Mouse (Mus musculus) forebrain, embryonic 12.5 days (tissue): ENCODE measurements around the gene Rab25. TPM values are rescaled to one million over a fixed set of nuclear protein-coding genes. Genes with fewer than 3 reads are reported as not detected.
A peak's percentile ranks its signal among the peaks of the same experiment; 100 is the strongest.
"Not testable (repeated sequence)": the region's sequence is repeated elsewhere in the genome, so short reads cannot be mapped to it uniquely, and the experiment has no call there.

ENCODE experiments used
- ATAC-seq: fragments of 200-750 bp; cut with Nextera tagmentation; 2 replicates; pipeline ENCODE4 v1.8.0; 2017; ENCODE audit warnings: moderate TSS enrichment; ENCODE audit not compliant: low FRiP score
- H3K27ac ChIP-seq: fragments of 300-500 bp; sonication (generic); 2 replicates; pipeline ENCODE4 v1.5.1; 2016; ENCODE audit warnings: mild to moderate bottlenecking
- H3K27me3 ChIP-seq: fragments of 300-500 bp; sonication (generic); 2 replicates; pipeline ENCODE4 v1.6.1; 2016; ENCODE audit warnings: mild to moderate bottlenecking
- H3K36me3 ChIP-seq: fragments of 300-500 bp; sonication (generic); replicated peaks from 2 replicates; pipeline ENCODE4 v1.6.1; 2016; ENCODE audit warnings: mild to moderate bottlenecking
- H3K4me1 ChIP-seq: fragments of 300-500 bp; sonication (generic); 2 replicates; pipeline ENCODE4 v1.6.1; 2016
- H3K4me2 ChIP-seq: fragments of 300-500 bp; sonication (generic); 2 replicates; pipeline ENCODE4 v1.6.1; 2016; ENCODE audit warnings: mild to moderate bottlenecking, moderate library complexity
- H3K4me3 ChIP-seq: fragments of 300-500 bp; sonication (generic); replicated peaks from 2 replicates; pipeline ENCODE4 v1.5.1; 2016; ENCODE audit warnings: mild to moderate bottlenecking
- H3K9ac ChIP-seq: fragments of 300-500 bp; sonication (generic); 2 replicates; pipeline ENCODE4 v1.6.1; 2016; ENCODE audit warnings: mild to moderate bottlenecking
- H3K9me3 ChIP-seq: fragments of 300-500 bp; sonication (generic); 2 replicates; pipeline ENCODE4 v1.6.1; 2016
- WGBS: fragments of 180-500 bp; shearing (Covaris S2); methylation state at CpG from one replicate; pipeline ENCODE4 v1.1.7; 2016; 5-methylcytosine and 5-hydroxymethylcytosine counted together
- polyA plus RNA-seq: library from polyadenylated mRNA; unstranded; fragments of >200 nt; fragmentation: Nextera tagmentation; extraction: Ambion mirVana; gene quantifications from 2 replicates; pipeline ENCODE4 v1.2.1, GENCODE M21; 2016

The Rab25 gene
- 0.82 and 1.2 TPM in 2 replicates for polyA plus RNA-seq

DNA sequence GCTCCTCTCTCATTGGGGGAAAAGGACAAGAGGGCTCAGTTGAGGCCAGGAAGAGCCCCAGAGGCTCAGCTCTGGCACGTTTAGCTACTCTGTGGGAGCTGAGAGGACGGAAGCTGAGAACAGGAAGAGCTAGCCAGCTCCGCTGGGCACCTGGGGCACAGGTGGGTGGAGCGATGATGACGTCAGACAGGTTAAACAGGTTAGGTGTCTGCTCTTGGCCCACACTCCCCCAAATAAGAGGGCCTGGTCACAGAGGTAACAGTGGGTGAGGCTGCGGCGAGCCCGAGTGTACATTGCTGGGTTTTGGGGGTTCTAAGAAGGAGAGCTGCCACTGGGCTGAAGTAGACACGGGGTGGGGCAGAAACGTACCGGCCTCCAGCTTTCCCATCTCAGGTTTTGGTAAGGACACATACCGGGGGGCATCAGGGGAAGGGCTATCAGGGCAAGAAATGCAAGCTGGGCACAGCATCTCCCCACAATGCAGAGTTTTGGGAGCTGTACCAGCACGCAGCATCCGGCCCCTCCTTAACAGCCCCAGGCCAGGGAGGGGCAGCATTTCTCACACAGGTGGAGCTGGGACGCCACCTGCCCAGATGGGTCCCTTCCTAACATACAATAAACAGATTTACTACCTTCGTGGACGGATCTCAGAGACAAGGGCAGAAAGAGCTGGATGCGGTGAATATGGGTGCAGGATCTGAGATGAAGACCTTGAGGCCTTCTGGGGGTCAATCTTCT lies at the start of gene Rab25:
Gene Rab25, minus strand, starts transcription at position 121 of the 738 bp plus-strand sequence.
- WGBS = 50% methylated on average over 18 of the region's 18 CpGs
- no peak within 1 kb of the TSS for H3K9ac ChIP-seq
- H3K27ac ChIP-seq = no peak within 1 kb of the TSS
- no peak within 1 kb of the TSS for H3K4me3 ChIP-seq
- H3K9me3 ChIP-seq = no peaks in the 10 kb centered on the region
- no peaks in the 10 kb centered on the region for H3K36me3 ChIP-seq
- H3K27me3 ChIP-seq = no peaks in the 10 kb centered on the region
- H3K4me1 ChIP-seq = peaks cover 25% of the 10 kb centered on the region
- no peak for ATAC-seq
- no peak within 1 kb of the TSS for H3K4me2 ChIP-seq

DNA sequence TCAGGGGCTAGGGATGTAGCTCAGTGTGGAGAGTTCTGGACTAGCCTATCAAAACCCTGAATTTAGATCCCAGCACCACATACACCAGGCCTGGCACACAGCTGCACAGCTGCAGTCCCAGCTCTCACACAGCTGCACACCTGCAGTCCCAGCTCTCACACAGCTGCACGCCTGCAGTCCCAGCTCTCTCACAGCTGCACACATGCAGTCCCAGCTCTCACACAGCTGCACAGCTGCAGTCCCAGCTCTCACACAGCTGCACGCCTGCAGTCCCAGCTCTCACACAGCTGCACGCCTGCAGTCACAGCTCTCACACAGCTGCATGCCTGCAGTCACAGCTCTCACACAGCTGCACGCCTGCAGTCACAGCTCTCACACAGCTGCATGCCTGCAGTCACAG lies 48.4 kb upstream of the Rab25 start:
- not testable (repeated sequence) for H3K4me1 ChIP-seq, H3K9ac ChIP-seq, H3K27me3 ChIP-seq, H3K36me3 ChIP-seq, H3K4me3 ChIP-seq, ATAC-seq, H3K4me2 ChIP-seq, H3K9me3 ChIP-seq, H3K27ac ChIP-seq
- WGBS = 87% methylated on average over 4 of the region's 4 CpGs

DNA sequence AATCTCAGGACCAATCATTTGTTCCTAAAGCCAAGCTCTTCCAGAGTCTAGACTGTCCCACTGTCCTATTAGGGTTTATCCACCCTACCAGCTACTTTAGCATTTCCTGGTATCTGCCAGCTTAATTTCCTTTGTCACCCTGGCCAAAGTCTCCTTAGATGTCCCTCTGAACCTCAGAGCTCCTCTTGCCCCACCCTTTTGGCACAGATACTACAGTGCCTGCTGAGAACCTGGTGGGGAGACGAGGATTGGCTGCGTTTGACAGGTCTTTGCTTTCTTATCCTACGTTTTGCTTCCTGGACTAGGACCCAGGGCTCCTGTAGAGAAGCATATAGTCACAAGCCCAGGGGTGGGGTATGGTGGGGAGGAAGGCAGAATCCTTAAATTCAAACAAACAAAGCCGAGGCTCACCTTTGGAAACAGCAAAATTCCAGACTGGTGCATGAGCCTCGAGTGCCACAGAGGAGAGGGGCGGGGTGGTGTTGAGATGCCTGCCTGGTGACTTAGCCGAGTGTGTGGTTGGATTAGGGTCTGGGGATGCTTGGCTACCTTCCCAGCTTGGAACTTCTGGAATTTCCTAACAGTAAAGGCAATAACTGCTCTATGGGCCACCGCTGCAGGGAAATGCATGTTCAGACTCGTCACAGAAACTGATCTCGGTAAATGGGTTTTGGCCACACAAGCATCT lies 45.9 kb upstream of the Rab25 start:
- no peak overlapping the region for H3K4me3 ChIP-seq
- no peaks in the 10 kb centered on the region for H3K9me3 ChIP-seq
- no peak overlapping the region for H3K27ac ChIP-seq
- no peaks in the 10 kb centered on the region for H3K27me3 ChIP-seq
- no peak overlapping the region for H3K4me2 ChIP-seq
- no peaks in the 10 kb centered on the region for H3K36me3 ChIP-seq
- 70% methylated on average over 10 of the region's 10 CpGs for WGBS
- ATAC-seq = no peak
- no peak overlapping the region for H3K9ac ChIP-seq
- peaks cover 5% of the 10 kb centered on the region; the same call in 1 of the 2 replicates for H3K4me1 ChIP-seq

- Histone ChIP-seq H3K9ac (no peak overlapping the region; the same call in 1 of the 2 replicates), H3K36me3 (peaks cover 7% of the 10 kb centered on the region), H3K4me2 (no peak overlapping the region), H3K4me3 (no peak overlapping the region), H3K9me3 (no peaks in the 10 kb centered on the region), H3K4me1 (peaks cover 5% of the 10 kb centered on the region; the same call in 1 of the 2 replicates), H3K27me3 (no peaks in the 10 kb centered on the region), H3K27ac (no peak overlapping the region)
- 79% methylated on average over 10 of the region's 10 CpGs for WGBS
- ATAC-seq = no peak
These were observed 45.0 kb upstream of the Rab25 start for GRCm38 (mm10) chr3:88592942-88593576.

GRCm38 (mm10) chr3:88591950-88592731 lies 44.0 kb upstream of the Rab25 start:
- H3K4me1 ChIP-seq = peaks cover 5% of the 10 kb centered on the region; the same call in 1 of the 2 replicates
- H3K36me3 ChIP-seq = peaks cover 16% of the 10 kb centered on the region
- no peak overlapping the region for H3K27ac ChIP-seq
- H3K4me2 ChIP-seq = no peak overlapping the region
- no peak overlapping the region; the same call in 1 of the 2 replicates for H3K9ac ChIP-seq
- WGBS = 34% methylated on average over 9 of the region's 9 CpGs
- H3K9me3 ChIP-seq = no peaks in the 10 kb centered on the region
- ATAC-seq = 0 out of 2 replicates have a peak, but pooled peaks have one; percentile 17
- H3K4me3 ChIP-seq = no peak overlapping the region
- H3K27me3 ChIP-seq = no peaks in the 10 kb centered on the region

DNA sequence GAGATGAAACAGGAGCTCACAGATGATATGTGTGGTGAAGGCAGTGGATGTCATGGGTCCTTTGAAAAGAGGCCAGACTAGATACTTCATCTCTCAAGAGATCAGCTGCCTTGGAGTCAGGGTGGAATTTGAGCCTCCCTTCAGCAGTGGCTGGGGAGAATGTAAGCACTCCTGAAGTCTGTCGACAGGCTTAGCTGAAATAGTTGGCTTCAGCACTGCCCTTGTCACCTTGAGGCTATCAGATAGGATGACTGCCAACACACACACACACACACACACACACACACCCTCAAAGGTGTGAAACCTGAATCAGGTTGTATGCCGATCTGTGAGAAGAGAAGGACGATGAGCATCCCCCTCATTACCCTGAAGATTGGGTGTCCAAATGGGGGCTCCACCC lies 42.9 kb upstream of the Rab25 start:
- Histone ChIP-seq H3K27ac (no peak overlapping the region), H3K4me1 (peaks cover 5% of the 10 kb centered on the region; the same call in 1 of the 2 replicates), H3K9me3 (no peaks in the 10 kb centered on the region), H3K27me3 (no peaks in the 10 kb centered on the region), H3K4me3 (no peak overlapping the region), H3K36me3 (peaks cover 27% of the 10 kb centered on the region), H3K4me2 (no peak overlapping the region), H3K9ac (0 out of 2 replicates have a peak overlapping the region, but pooled peaks have one; percentile 5)
- ATAC-seq = no peak
- WGBS = 51% methylated on average over 3 of the region's 3 CpGs

- WGBS = 27% methylated on average over 5 of the region's 5 CpGs
- Histone ChIP-seq H3K4me2 (no peak overlapping the region), H3K4me3 (no peak overlapping the region), H3K4me1 (peaks cover 5% of the 10 kb centered on the region; the same call in 1 of the 2 replicates), H3K36me3 (peaks cover 34% of the 10 kb centered on the region), H3K9ac (no peak overlapping the region), H3K27me3 (no peaks in the 10 kb centered on the region), H3K9me3 (no peaks in the 10 kb centered on the region), H3K27ac (no peak overlapping the region)
- no peak for ATAC-seq
These were observed 42.1 kb upstream of the Rab25 start for GRCm38 (mm10) chr3:88590246-88590645.

DNA sequence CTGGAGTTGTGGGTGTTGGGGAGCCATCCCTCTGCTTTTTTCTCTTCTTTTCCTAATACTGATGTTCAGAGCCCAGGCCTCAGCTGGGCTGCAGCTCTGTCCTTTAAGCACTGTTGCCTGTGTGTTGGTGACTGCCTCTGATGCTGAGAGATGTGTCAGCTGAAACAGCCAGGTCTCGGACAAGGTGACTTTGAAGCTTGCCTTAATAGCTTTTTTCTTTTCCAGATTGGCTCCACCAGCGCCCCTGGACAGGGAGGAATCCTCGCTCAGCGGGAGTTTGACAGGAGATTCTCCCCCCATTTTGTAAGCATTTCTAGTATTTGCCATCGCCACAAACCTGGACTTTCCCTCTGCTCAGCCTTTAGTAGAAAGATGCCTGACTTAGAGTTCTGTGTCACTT lies 38.5 kb upstream of the Rab25 start:
- WGBS = 95% methylated on average over 5 of the region's 5 CpGs
- ATAC-seq = no peak

DNA sequence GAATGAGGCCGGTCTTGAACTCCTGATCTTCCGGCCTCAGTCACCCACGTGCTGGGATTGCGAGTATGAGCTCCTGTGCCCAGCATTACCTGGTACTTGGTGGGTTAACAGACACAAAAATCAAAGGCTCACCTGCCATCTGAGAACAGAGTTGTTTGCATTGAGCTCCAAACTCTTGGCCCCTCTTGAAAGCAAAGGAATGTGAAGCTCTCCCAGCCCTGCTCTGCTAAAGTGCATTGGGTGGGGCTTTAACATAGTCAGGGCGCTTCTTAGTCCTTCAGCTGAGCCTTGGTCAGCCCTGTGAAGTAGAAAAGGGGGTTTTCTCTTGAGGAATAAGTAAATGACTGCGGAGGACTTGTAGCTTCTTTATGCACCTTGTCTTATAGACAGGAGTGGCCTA lies 37.7 kb upstream of the Rab25 start:
- ATAC-seq = no peak
- 96% methylated on average over 6 of the region's 6 CpGs for WGBS
- no peaks in the 10 kb centered on the region for H3K9me3 ChIP-seq
- no peak overlapping the region for H3K4me2 ChIP-seq
- H3K9ac ChIP-seq = no peak overlapping the region
- H3K27ac ChIP-seq = no peak overlapping the region
- peaks cover 3% of the 10 kb centered on the region; the same call in 1 of the 2 replicates for H3K4me1 ChIP-seq
- no peaks in the 10 kb centered on the region for H3K27me3 ChIP-seq
- peaks cover 67% of the 10 kb centered on the region for H3K36me3 ChIP-seq
- H3K4me3 ChIP-seq = no peak overlapping the region

More for the DNA sequence above, 38.5 kb upstream of the Rab25 start:
- no peak overlapping the region for H3K9ac ChIP-seq
- no peaks in the 10 kb centered on the region for H3K27me3 ChIP-seq
- H3K27ac ChIP-seq = no peak overlapping the region
- peaks cover 61% of the 10 kb centered on the region for H3K36me3 ChIP-seq
- no peak overlapping the region for H3K4me2 ChIP-seq
- no peak overlapping the region for H3K4me3 ChIP-seq
- no peaks in the 10 kb centered on the region for H3K9me3 ChIP-seq
- peaks cover 4% of the 10 kb centered on the region; the same call in 1 of the 2 replicates for H3K4me1 ChIP-seq

GRCm38 (mm10) chr3:88579454-88580117 lies 31.5 kb upstream of the Rab25 start:
- Histone ChIP-seq H3K4me1 (peaks cover 16% of the 10 kb centered on the region), H3K27ac (0 out of 2 replicates have a peak overlapping the region, but pooled peaks have one; percentile 51), H3K9me3 (no peaks in the 10 kb centered on the region), H3K4me2 (peak overlapping the region; percentile 85), H3K27me3 (no peaks in the 10 kb centered on the region), H3K4me3 (peak overlapping the region; percentile 85), H3K9ac (peak overlapping the region; percentile 80), H3K36me3 (peaks cover 33% of the 10 kb centered on the region)
- under 1% methylated on average over 34 of the region's 34 CpGs for WGBS
- peak; percentile 83 for ATAC-seq
